Mouse (Mus musculus): Measurements from ENCODE around the gene Gpr137b. TPM values are rescaled to one million over a fixed set of nuclear protein-coding genes. Genes with fewer than 3 reads are reported as not detected.

Gene Gpr137b
- polyA plus RNA-seq (2017; shearing (Covaris generic)) = 2.5 TPM

GRCm38 (mm10) chr13:13393228-13394095 is at the start of gene Gpr137b:
Gpr137b (minus strand) TSS chr13:13394014.

GRCm38 (mm10) chr13:13437460-13438015 is 43.7 kb upstream of the Gpr137b start, which contains the start of gene Nid1:
Nid1 (plus strand) TSS chr13:13437551.

Other genes starting within 250 kb of the Gpr137b start
- gene Prl2c5, start 211.3 kb downstream of the Gpr137b start, polyA plus RNA-seq (2017; shearing (Covaris generic)) = not detected
- not detected for gene Nid1, start 43.5 kb upstream of the Gpr137b start, polyA plus RNA-seq (2017; shearing (Covaris generic))
- gene Lyst, start 196.4 kb upstream of the Gpr137b start, polyA plus RNA-seq (2017; shearing (Covaris generic)) = 22.8 TPM

Measured in CD4-positive, CD25-positive, alpha-beta regulatory T cell, adult 9 weeks (primary cell).